Mouse (Mus musculus) kidney, embryonic 14.5 days (tissue): ENCODE results near the gene Fbxo9. TPM values are rescaled to one million over a fixed set of nuclear protein-coding genes. Genes with fewer than 3 reads are reported as not detected.
"Not testable (repeated sequence)": the region's sequence is repeated elsewhere in the genome, so short reads cannot be mapped to it uniquely, and the experiment has no call there.

Source experiments
- ATAC-seq: fragments of 200-750 bp; cut with Nextera tagmentation; 2 replicates; pipeline ENCODE4 v1.8.0; 2017; ENCODE audit warnings: moderate number of reproducible peaks, mild to moderate bottlenecking, moderate TSS enrichment, moderate library complexity; ENCODE audit not compliant: low FRiP score, low TSS enrichment
- H3K27ac ChIP-seq: fragments of 300-500 bp; sonication (generic); 2 replicates; pipeline ENCODE4 v1.5.1; 2014; ENCODE audit warnings: low read depth, mild to moderate bottlenecking, low read length, moderate library complexity, mixed read lengths
- H3K27me3 ChIP-seq: fragments of 300-500 bp; sonication (generic); 2 replicates; pipeline ENCODE4 v1.6.1; 2014; ENCODE audit warnings: mild to moderate bottlenecking, low read length; ENCODE audit not compliant: control insufficient read depth, insufficient read depth
- H3K36me3 ChIP-seq: fragments of 300-500 bp; sonication (generic); 2 replicates; pipeline ENCODE4 v1.6.1; 2014; ENCODE audit warnings: low read length, mixed read lengths; ENCODE audit not compliant: control insufficient read depth, insufficient read depth
- H3K4me1 ChIP-seq: fragments of 300-500 bp; sonication (generic); 2 replicates; pipeline ENCODE4 v1.6.1; 2014; ENCODE audit warnings: low read length, mixed read lengths; ENCODE audit not compliant: control insufficient read depth, insufficient read depth
- H3K4me2 ChIP-seq: fragments of 300-500 bp; sonication (generic); replicated peaks from 2 replicates; pipeline ENCODE4 v1.6.1; 2014; ENCODE audit warnings: low read depth, mild to moderate bottlenecking, low read length
- H3K4me3 ChIP-seq: fragments of 300-500 bp; sonication (generic); 2 replicates; pipeline ENCODE4 v1.5.1; 2014; ENCODE audit warnings: mild to moderate bottlenecking, low read length
- H3K9ac ChIP-seq: fragments of 300-500 bp; sonication (generic); 2 replicates; pipeline ENCODE4 v1.6.1; 2014; ENCODE audit warnings: low read depth, mild to moderate bottlenecking, low read length, moderate library complexity
- H3K9me3 ChIP-seq: fragments of 300-500 bp; sonication (generic); 2 replicates; pipeline ENCODE4 v1.6.1; 2016; ENCODE audit warnings: low read length; ENCODE audit not compliant: control insufficient read depth
- WGBS: fragments of 180-500 bp; shearing (Covaris S2); extraction: QIAGEN DNeasy Blood & Tissue Kit; methylation state at CpG from one replicate; pipeline ENCODE4 v1.1.7; 2014; 5-methylcytosine and 5-hydroxymethylcytosine counted together
- polyA plus RNA-seq: library from polyadenylated mRNA; unstranded; fragments of >200 nt; fragmentation: Nextera tagmentation; extraction: Ambion mirVana; gene quantifications from 2 replicates; pipeline ENCODE4 v1.2.1, GENCODE M21; 2014

The Fbxo9 gene
- polyA plus RNA-seq = 34.6 and 43.9 TPM in 2 replicates

DNA sequence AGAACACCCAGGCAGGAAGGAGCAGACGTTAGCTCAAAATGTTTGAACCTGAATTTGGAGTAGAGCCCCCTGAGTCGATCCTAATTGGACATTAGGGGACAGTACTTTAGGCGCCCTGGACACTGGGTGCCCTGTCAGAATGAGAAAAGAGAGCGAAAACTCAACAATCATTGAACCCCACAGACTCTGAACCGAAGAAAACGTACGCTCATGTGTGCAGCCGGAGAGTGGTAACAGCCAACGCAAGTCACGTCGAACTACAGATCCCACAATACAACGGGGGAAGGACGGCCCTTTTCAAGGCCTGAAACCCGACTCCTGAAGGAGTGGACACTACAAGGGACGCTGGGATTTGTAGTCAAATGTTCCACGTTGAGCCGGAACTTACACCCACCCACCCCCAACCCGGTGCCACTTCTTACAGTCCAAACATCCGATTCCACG, at the start of gene Fbxo9, which contains the start of gene Ick:
Gene Fbxo9 (minus strand): TSS at position 270 of the 444 bp plus-strand sequence.
Gene Ick (plus strand): TSS at position 397 of the 444 bp plus-strand sequence.
- ATAC-seq = peak; percentile 91
- H3K9me3 ChIP-seq = no peaks in the 10 kb centered on the region
- peaks cover 3% of the 10 kb centered on the region; the same call in 1 of the 2 replicates for H3K4me1 ChIP-seq
- peak within 1 kb of the TSS; percentile 57 for H3K4me2 ChIP-seq
- H3K27ac ChIP-seq = peak within 1 kb of the TSS; percentile 79
- no peaks in the 10 kb centered on the region for H3K36me3 ChIP-seq
- peak within 1 kb of the TSS; percentile 85 for H3K4me3 ChIP-seq
- WGBS = under 1% methylated on average over 20 of the region's 20 CpGs
- H3K27me3 ChIP-seq = no peaks in the 10 kb centered on the region
- H3K9ac ChIP-seq = peak within 1 kb of the TSS; percentile 91

- Histone ChIP-seq H3K9me3 (no peaks in the 10 kb centered on the region), H3K9ac (no peak overlapping the region), H3K4me1 (0 out of 2 replicates have a peak, but pooled peaks cover 3% of the 10 kb centered on the region), H3K4me2 (no peak overlapping the region), H3K4me3 (no peak overlapping the region), H3K27ac (no peak overlapping the region), H3K36me3 (peaks cover 66% of the 10 kb centered on the region), H3K27me3 (no peaks in the 10 kb centered on the region)
- no peak for ATAC-seq
- WGBS = 90% methylated on average over 1 of the region's 1 CpGs
Measured at GRCm38 (mm10) chr9:78157221-78157620, 48.4 kb upstream of the Fbxo9 start.

GRCm38 (mm10) chr9:78154211-78154977, 45.5 kb upstream of the Fbxo9 start:
- no peak overlapping the region for H3K9ac ChIP-seq
- peak overlapping the region; percentile 48; the same call in 1 of the 2 replicates for H3K27ac ChIP-seq
- ATAC-seq = peak; percentile 74; the same call in 1 of the 2 replicates
- no peaks in the 10 kb centered on the region for H3K27me3 ChIP-seq
- 0 out of 2 replicates have a peak, but pooled peaks cover 3% of the 10 kb centered on the region for H3K4me1 ChIP-seq
- WGBS = 67% methylated on average over 11 of the region's 11 CpGs
- no peak overlapping the region for H3K4me2 ChIP-seq
- no peaks in the 10 kb centered on the region for H3K9me3 ChIP-seq
- no peak overlapping the region for H3K4me3 ChIP-seq
- H3K36me3 ChIP-seq = peaks cover 43% of the 10 kb centered on the region

GRCm38 (mm10) chr9:78149770-78150169, 40.9 kb upstream of the Fbxo9 start:
- WGBS = 87% methylated on average over 2 of the region's 2 CpGs

DNA sequence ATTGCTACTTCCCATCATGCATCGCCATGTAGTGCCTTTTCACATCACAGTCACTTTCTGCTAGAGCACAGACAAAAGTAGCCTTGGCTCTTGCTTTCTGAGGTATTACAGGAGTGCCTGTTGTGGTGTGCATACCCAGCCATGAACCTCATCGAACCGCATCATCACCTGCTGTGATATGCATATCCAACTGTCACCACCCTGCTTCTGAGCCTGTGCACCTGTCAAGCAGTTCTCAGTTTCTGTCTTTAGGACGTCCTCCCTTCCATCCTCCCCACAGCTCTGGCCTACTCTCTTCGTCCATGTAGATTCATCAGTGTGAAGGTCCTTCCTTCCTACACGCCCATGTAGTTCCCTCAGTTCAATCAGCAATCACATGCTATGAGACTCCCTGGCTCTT, 39.3 kb upstream of the Fbxo9 start:
- Histone ChIP-seq H3K4me3 (no peak overlapping the region), H3K27me3 (no peaks in the 10 kb centered on the region), H3K9ac (no peak overlapping the region), H3K4me2 (no peak overlapping the region), H3K4me1 (no peaks in the 10 kb centered on the region), H3K27ac (no peak overlapping the region), H3K9me3 (no peaks in the 10 kb centered on the region), H3K36me3 (peaks cover 22% of the 10 kb centered on the region; the same call in 1 of the 2 replicates)
- ATAC-seq = no peak
- WGBS = 87% methylated on average over 6 of the region's 6 CpGs

More at GRCm38 (mm10) chr9:78149770-78150169, 40.9 kb upstream of the Fbxo9 start:
- H3K4me2 ChIP-seq, H3K27ac ChIP-seq, H3K4me1 ChIP-seq, H3K27me3 ChIP-seq, H3K9ac ChIP-seq, H3K4me3 ChIP-seq, ATAC-seq, H3K9me3 ChIP-seq: not testable (repeated sequence)
- H3K36me3 ChIP-seq = peaks cover 19% of the 10 kb centered on the region; the same call in 1 of the 2 replicates

DNA sequence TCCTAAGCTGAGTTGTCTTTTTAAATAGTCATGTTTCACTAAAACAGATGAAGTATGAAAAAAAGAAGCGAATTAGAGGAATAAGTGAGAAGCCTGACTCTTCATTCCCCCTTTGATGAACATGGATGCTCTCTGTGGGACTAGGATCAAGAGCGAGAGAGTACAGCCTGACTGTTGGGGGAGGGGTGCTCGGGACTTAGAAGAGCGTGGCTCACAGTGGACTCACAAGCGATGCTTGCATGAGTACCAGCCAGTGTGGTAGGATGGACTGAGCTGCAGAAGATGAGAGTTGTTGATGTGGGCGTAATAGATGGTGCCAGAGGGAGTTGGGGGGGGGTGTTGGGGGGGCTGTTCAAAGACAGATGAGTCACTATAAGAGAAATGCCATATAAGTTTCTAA, 37.8 kb upstream of the Fbxo9 start:
- no peak overlapping the region for H3K27ac ChIP-seq
- no peak overlapping the region for H3K9ac ChIP-seq
- H3K4me1 ChIP-seq = no peaks in the 10 kb centered on the region
- H3K36me3 ChIP-seq = peaks cover 30% of the 10 kb centered on the region
- no peak for ATAC-seq
- H3K4me2 ChIP-seq = no peak overlapping the region
- 88% methylated on average over 6 of the region's 6 CpGs for WGBS
- peaks cover 8% of the 10 kb centered on the region for H3K9me3 ChIP-seq
- H3K27me3 ChIP-seq = no peaks in the 10 kb centered on the region
- H3K4me3 ChIP-seq = no peak overlapping the region

- no peak overlapping the region for H3K9ac ChIP-seq
- WGBS = 68% methylated on average over 4 of the region's 4 CpGs
- no peak for ATAC-seq
- H3K4me3 ChIP-seq = no peak overlapping the region
- H3K9me3 ChIP-seq = peaks cover 8% of the 10 kb centered on the region
- no peak overlapping the region for H3K4me2 ChIP-seq
- peaks cover 33% of the 10 kb centered on the region for H3K36me3 ChIP-seq
- no peaks in the 10 kb centered on the region for H3K27me3 ChIP-seq
- no peaks in the 10 kb centered on the region for H3K4me1 ChIP-seq
- no peak overlapping the region for H3K27ac ChIP-seq
Measured at GRCm38 (mm10) chr9:78146099-78146498, 37.2 kb upstream of the Fbxo9 start.

GRCm38 (mm10) chr9:78139463-78139862, 30.6 kb upstream of the Fbxo9 start:
- ATAC-seq = no peak
- peaks cover 40% of the 10 kb centered on the region for H3K36me3 ChIP-seq
- WGBS = 79% methylated on average over 4 of the region's 4 CpGs

DNA sequence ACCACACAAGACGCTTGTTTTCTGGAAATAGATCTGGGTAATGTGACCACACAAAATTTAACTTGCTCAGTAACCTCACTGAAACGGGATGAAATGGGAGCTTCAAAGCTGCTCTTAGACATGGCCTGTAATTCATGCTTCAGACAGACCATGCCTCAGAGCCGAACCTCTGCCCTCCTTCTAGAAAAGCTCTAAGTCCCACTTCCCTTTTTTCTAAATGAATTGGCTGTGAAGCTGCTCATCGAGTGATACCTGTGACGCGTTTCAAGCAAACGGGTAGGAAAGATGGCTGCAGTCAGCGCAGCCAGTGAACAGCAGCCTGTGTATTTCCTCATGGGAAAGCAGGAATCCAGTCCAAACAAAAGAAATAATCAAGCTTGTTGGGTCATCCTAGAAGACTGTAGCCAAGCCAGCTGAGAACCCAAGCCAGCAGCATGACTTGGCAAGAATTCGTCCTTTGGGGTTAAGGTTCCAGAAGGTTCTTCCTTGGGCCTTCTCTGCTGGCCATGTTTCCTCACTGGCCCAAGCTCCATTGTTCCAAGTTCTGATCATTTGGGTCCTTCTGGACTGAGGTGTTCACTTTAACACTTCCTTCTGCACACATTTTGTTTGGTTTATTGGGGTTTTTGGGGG, 29.3 kb upstream of the Fbxo9 start:
- no peak for ATAC-seq
- Histone ChIP-seq H3K36me3 (peaks cover 36% of the 10 kb centered on the region), H3K4me3 (no peak overlapping the region), H3K27me3 (no peaks in the 10 kb centered on the region), H3K27ac (no peak overlapping the region), H3K4me2 (no peak overlapping the region), H3K4me1 (no peaks in the 10 kb centered on the region), H3K9ac (no peak overlapping the region), H3K9me3 (peaks cover 8% of the 10 kb centered on the region)
- WGBS = 78% methylated on average over 9 of the region's 9 CpGs

More at GRCm38 (mm10) chr9:78139463-78139862, 30.6 kb upstream of the Fbxo9 start:
- H3K4me1 ChIP-seq = no peaks in the 10 kb centered on the region
- peaks cover 8% of the 10 kb centered on the region for H3K9me3 ChIP-seq
- no peaks in the 10 kb centered on the region for H3K27me3 ChIP-seq
- H3K4me3 ChIP-seq = no peak overlapping the region
- no peak overlapping the region for H3K4me2 ChIP-seq
- H3K27ac ChIP-seq = no peak overlapping the region
- H3K9ac ChIP-seq = no peak overlapping the region
